Mouse (Mus musculus): ENCODE measurements around the gene Ghrh.

DNA sequence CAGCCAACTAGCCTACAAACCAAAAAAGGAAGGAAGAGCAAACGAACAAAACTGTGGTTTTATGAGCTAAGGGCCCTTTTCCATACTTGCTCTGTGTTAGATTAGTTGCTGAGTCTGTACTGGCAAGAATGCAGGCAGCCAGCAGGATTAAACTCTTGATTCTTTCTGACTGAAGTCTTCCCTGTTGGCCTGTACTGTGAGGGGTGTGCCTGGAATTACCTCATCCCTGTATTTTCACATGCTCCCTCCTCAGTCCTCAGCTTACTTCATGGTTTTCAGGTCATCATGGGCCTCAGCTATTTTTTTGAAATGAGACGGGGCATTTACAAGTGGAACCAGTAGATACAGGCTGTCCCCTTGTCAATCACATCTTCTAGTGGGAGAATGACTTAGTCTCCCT is 22.1 kb downstream of the Ghrh start:
- TF ChIP-seq CTCF (IDR thresholded peaks at IDR 0.05; ENCODE audit: low read depth, low read length) (no peak), POLR2A (IDR thresholded peaks at IDR 0.05; ENCODE audit: borderline replicate concordance, low read depth, low read length) (no peak)
